Mouse (Mus musculus): Measurements from ENCODE around the gene Lzic. TPM values are rescaled to one million over a fixed set of nuclear protein-coding genes. Genes with fewer than 3 reads are reported as not detected.

The Lzic gene
- polyA plus RNA-seq, 1 experiment from 2014 or later, result 43.1 TPM

DNA sequence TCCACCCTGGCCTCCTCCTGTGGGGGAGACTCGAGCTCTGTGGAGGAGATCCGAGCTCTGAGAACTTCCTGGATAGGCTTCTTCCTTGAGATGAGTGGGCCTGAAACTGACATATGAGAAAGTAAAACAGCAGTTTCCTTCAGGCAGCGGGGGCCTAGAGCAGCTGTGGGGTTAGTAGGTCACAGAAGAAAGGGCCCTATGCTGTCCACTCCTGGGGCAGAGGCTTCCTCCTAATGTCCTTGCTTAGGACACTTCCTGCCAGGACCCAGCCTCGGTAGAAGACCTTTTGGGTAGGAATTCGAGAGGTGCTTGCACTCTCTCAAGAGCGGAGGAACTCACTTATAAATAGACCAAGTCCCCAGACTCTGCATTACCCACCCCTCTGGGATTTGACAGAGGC, 44.7 kb downstream of the Lzic start:
- Histone ChIP-seq H3K27ac (ENCODE audit: low read length) (0 out of 2 replicates have a peak overlapping the region, but pooled peaks have one; percentile 17), H3K4me1 (ENCODE audit: control insufficient read depth, insufficient read depth, low read length) (peaks cover 13% of the 10 kb centered on the region), H3K4me2 (ENCODE audit: low read length) (no peak overlapping the region), H3K4me3 (ENCODE audit: low read depth, low read length) (no peak overlapping the region), H3K27me3 (ENCODE audit: control insufficient read depth, insufficient read depth, low read depth, low read length) (no peaks in the 10 kb centered on the region), H3K9me3 (replicated peaks; ENCODE audit: control insufficient read depth, low read length, poor library complexity, severe bottlenecking) (no peaks in the 10 kb centered on the region), H3K36me3 (ENCODE audit: control insufficient read depth, insufficient read depth, low read length) (no peaks in the 10 kb centered on the region; the same call in 1 of the 2 replicates), H3K9ac (ENCODE audit: low read depth, low read length) (no peak overlapping the region)
- ATAC-seq, result no peak
- 87% methylated on average over 6 of the region's 6 CpGs for WGBS

GRCm38 (mm10) chr4:149539441-149539840, 54.4 kb downstream of the Lzic start:
- H3K4me1 ChIP-seq (ENCODE audit: control insufficient read depth, insufficient read depth, low read length), result peaks cover 3% of the 10 kb centered on the region; the same call in 1 of the 2 replicates
- no peak for ATAC-seq
- no peaks in the 10 kb centered on the region for H3K9me3 ChIP-seq (replicated peaks; ENCODE audit: control insufficient read depth, low read length, poor library complexity, severe bottlenecking)
- no peak overlapping the region for H3K4me2 ChIP-seq (ENCODE audit: low read length)
- no peak overlapping the region for H3K27ac ChIP-seq (ENCODE audit: low read length)
- no peaks in the 10 kb centered on the region for H3K27me3 ChIP-seq (ENCODE audit: control insufficient read depth, insufficient read depth, low read depth, low read length)
- WGBS, result 90% methylated on average over 8 of the region's 8 CpGs
- no peaks in the 10 kb centered on the region for H3K36me3 ChIP-seq (ENCODE audit: control insufficient read depth, insufficient read depth, low read length)
- H3K9ac ChIP-seq (ENCODE audit: low read depth, low read length), result no peak overlapping the region
- H3K4me3 ChIP-seq (ENCODE audit: low read depth, low read length), result no peak overlapping the region

DNA sequence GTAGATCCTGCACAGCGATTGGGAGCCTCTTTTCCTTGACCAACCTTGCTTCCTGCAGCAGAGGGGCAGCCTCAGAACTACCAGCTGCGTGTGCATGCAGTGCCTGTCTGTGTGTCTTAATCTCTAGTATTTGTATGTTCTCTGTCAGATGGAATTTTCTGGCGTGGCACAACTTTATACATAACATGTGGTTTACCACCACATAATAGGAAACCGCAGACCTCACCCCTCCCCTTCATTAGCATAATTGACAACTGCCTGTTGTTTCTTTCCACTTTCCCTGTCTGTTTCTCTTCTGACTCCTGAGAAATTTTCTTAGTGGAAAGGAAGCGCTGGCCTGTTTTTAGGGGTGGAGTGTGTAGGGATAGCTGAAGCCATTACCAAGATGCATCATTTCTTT, 56.9 kb downstream of the Lzic start:
- Histone ChIP-seq H3K9ac (ENCODE audit: low read depth, low read length) (no peak overlapping the region), H3K27ac (ENCODE audit: low read length) (no peak overlapping the region), H3K36me3 (ENCODE audit: control insufficient read depth, insufficient read depth, low read length) (peaks cover 7% of the 10 kb centered on the region; the same call in 1 of the 2 replicates), H3K4me2 (ENCODE audit: low read length) (no peak overlapping the region), H3K27me3 (ENCODE audit: control insufficient read depth, insufficient read depth, low read depth, low read length) (no peaks in the 10 kb centered on the region), H3K4me1 (ENCODE audit: control insufficient read depth, insufficient read depth, low read length) (peaks cover 3% of the 10 kb centered on the region; the same call in 1 of the 2 replicates), H3K9me3 (replicated peaks; ENCODE audit: control insufficient read depth, low read length, poor library complexity, severe bottlenecking) (no peaks in the 10 kb centered on the region), H3K4me3 (ENCODE audit: low read depth, low read length) (no peak overlapping the region)
- no peak for ATAC-seq
- WGBS, result 67% methylated on average over 5 of the region's 5 CpGs

DNA sequence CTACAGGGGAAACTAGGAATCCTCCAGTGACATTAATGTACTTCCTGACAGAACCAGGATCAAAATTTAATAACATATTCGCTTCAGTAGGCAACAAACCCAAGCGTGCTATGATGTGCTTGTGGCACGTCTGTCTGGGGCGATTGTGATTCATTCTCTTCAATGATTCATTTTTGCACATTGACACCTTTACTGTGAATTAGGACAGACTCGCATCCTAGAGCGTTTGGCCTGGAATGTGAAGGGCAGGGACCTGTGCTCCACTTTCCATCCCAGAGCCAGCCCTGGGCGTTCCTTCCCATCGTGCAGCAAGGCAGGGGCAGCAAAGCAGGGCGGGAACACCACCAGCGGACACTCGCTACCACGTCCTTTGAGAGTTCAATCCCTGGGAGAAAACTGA, 57.4 kb downstream of the Lzic start:
- WGBS, result 78% methylated on average over 12 of the region's 12 CpGs
- ATAC-seq, result no peak
- H3K4me1 ChIP-seq (ENCODE audit: control insufficient read depth, insufficient read depth, low read length), result peaks cover 3% of the 10 kb centered on the region; the same call in 1 of the 2 replicates
- no peak overlapping the region for H3K9ac ChIP-seq (ENCODE audit: low read depth, low read length)
- H3K27me3 ChIP-seq (ENCODE audit: control insufficient read depth, insufficient read depth, low read depth, low read length), result no peaks in the 10 kb centered on the region
- no peaks in the 10 kb centered on the region for H3K9me3 ChIP-seq (replicated peaks; ENCODE audit: control insufficient read depth, low read length, poor library complexity, severe bottlenecking)
- peaks cover 7% of the 10 kb centered on the region; the same call in 1 of the 2 replicates for H3K36me3 ChIP-seq (ENCODE audit: control insufficient read depth, insufficient read depth, low read length)
- no peak overlapping the region for H3K27ac ChIP-seq (ENCODE audit: low read length)
- H3K4me2 ChIP-seq (ENCODE audit: low read length), result no peak overlapping the region
- no peak overlapping the region for H3K4me3 ChIP-seq (ENCODE audit: low read depth, low read length)

GRCm38 (mm10) chr4:149542927-149543553, 58.0 kb downstream of the Lzic start:
- WGBS, result 40% methylated on average over 10 of the region's 10 CpGs
- H3K27ac ChIP-seq (ENCODE audit: low read length), result no peak overlapping the region
- H3K9me3 ChIP-seq (replicated peaks; ENCODE audit: control insufficient read depth, low read length, poor library complexity, severe bottlenecking), result no peaks in the 10 kb centered on the region
- peak; percentile 36; the same call in 1 of the 2 replicates for ATAC-seq
- H3K9ac ChIP-seq (ENCODE audit: low read depth, low read length), result no peak overlapping the region
- no peak overlapping the region for H3K4me2 ChIP-seq (ENCODE audit: low read length)
- no peaks in the 10 kb centered on the region for H3K27me3 ChIP-seq (ENCODE audit: control insufficient read depth, insufficient read depth, low read depth, low read length)
- peaks cover 7% of the 10 kb centered on the region; the same call in 1 of the 2 replicates for H3K36me3 ChIP-seq (ENCODE audit: control insufficient read depth, insufficient read depth, low read length)
- no peak overlapping the region for H3K4me3 ChIP-seq (ENCODE audit: low read depth, low read length)
- peaks cover 3% of the 10 kb centered on the region; the same call in 1 of the 2 replicates for H3K4me1 ChIP-seq (ENCODE audit: control insufficient read depth, insufficient read depth, low read length)

DNA sequence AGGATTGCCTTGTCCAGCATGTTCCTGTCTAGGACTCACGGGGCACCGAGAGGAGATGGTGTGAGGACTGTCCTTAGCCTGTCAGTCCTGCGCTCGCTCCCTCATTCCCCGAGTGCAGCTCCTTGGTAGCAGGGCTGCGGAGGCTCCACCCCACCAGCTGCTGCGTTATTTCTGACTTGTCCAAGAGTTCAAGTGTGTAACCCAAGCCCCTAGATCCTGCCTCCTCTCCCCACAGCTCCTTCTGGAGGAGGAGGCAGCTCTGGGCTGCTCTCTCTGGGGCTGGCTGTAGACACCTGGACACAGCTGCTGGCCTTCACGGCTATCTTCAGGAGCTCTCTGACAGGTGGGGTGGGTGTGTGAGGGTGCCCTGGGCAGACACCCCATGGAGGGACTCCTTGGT, 59.9 kb downstream of the Lzic start:
- Histone ChIP-seq H3K4me2 (ENCODE audit: low read length) (no peak overlapping the region), H3K4me1 (ENCODE audit: control insufficient read depth, insufficient read depth, low read length) (no peaks in the 10 kb centered on the region), H3K36me3 (ENCODE audit: control insufficient read depth, insufficient read depth, low read length) (peaks cover 11% of the 10 kb centered on the region; the same call in 1 of the 2 replicates), H3K9me3 (replicated peaks; ENCODE audit: control insufficient read depth, low read length, poor library complexity, severe bottlenecking) (no peaks in the 10 kb centered on the region), H3K4me3 (ENCODE audit: low read depth, low read length) (no peak overlapping the region), H3K27me3 (ENCODE audit: control insufficient read depth, insufficient read depth, low read depth, low read length) (no peaks in the 10 kb centered on the region), H3K9ac (ENCODE audit: low read depth, low read length) (no peak overlapping the region), H3K27ac (ENCODE audit: low read length) (no peak overlapping the region)
- 85% methylated on average over 8 of the region's 8 CpGs for WGBS
- ATAC-seq, result no peak

Small RNAs within 50 kb of the gene (microRNA-seq; reads per million reads assigned to microRNA genes)
- gene Mir5616, result 2.1 reads per million, percentile 6 among the genes with 10 or more reads in this experiment

Other genes with a start within 250 kb of the Lzic start
- gene Kif1b, start 177.5 kb upstream of the Lzic start, polyA plus RNA-seq (2015; fragmentation: Nextera tagmentation; extraction: Ambion mirVana), result 118 and 142 TPM in 2 replicates
- 54.1 and 57.9 TPM in 2 replicates for gene Ube4b, start 58.5 kb upstream of the Lzic start, polyA plus RNA-seq (2015; fragmentation: Nextera tagmentation; extraction: Ambion mirVana)
- 0.43 TPM in 1 of 2 replicates, not detected in the other for gene Rbp7, start 30.3 kb upstream of the Lzic start, polyA plus RNA-seq (2015; fragmentation: Nextera tagmentation; extraction: Ambion mirVana)
- gene Tmem274, start 7.9 kb upstream of the Lzic start, polyA plus RNA-seq (2015; fragmentation: Nextera tagmentation; extraction: Ambion mirVana), result not detected in 2 replicates
- gene Nmnat1, start within 50 bp of the Lzic start, polyA plus RNA-seq (2015; fragmentation: Nextera tagmentation; extraction: Ambion mirVana), result 5.9 and 8.1 TPM in 2 replicates
- 111 TPM in 2 replicates for gene Ctnnbip1, start 33.0 kb downstream of the Lzic start, polyA plus RNA-seq (2015; fragmentation: Nextera tagmentation; extraction: Ambion mirVana)
- gene Clstn1, start 101.2 kb downstream of the Lzic start, polyA plus RNA-seq (2015; fragmentation: Nextera tagmentation; extraction: Ambion mirVana), result 80.2 and 99.8 TPM in 2 replicates
- gene Pik3cd, start 217.3 kb downstream of the Lzic start, polyA plus RNA-seq (2015; fragmentation: Nextera tagmentation; extraction: Ambion mirVana), result 13.9 and 15.7 TPM in 2 replicates